ENCODE assay signal across 8 mouse cellular contexts in the genomic region with DNA sequence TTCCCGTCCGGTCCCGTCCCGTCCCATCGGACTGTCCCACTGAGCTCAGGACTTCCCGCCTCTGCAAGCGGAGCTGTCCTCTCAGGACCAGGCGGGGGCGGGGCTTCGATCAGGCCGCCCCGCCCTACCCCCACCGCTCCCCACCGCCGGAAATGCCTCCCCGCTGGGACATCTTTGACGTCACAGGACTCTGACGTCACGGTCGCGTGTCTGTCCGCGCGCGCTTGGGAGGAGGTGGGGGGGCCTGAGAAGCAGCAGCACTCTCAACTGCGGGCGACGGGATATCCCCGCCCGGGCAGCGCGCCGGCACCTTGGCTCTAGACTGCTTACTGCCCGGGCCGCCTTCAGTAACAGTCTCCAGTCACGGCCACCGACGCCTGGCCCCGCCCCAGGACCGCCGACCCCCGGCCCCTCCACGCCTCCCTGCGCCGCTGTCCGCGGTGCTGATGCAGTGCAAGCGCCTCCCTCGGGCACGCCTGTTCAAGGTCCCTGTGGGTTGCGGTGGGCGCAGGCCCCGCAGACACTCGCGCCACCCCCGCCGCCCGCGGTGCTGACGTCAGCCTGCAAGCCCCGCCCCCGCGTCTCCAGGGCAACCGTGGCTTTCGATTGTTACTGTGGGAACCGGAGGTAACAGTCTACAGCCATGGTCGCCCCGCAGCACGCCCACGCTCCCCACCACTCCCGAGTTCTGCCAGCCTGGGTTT. TPM values are rescaled to one million over a fixed set of nuclear protein-coding genes. Genes with fewer than 3 reads are reported as not detected.
DNase-seq lines count a peak whose midpoint lies in the region; ATAC-seq lines count a peak whose summit lies in the region.

No protein-coding gene starts in this region.

- peak; percentile 61 for DNase-seq in urinary bladder, adult 2 months (ENCODE audit: low spot score)
- no peak for DNase-seq in urinary bladder, adult 18-20 months (ENCODE audit: low spot score in 2 of 2)
- peak; percentile 86 for DNase-seq in embryonic facial prominence, embryonic 11.5 days (ENCODE audit: low spot score)
- peak; percentile 93 for DNase-seq in heart, embryonic 10.5 days (ENCODE audit: low spot score)
- peak; percentile 82 for DNase-seq in liver
- DNase-seq in spleen, postnatal 4 days (ENCODE audit: low spot score in 2 of 2) = peak; percentile 80 to 90

- peaks cover 7% of the 10 kb centered on the region; the same call in 1 of the 2 replicates for H3K4me1 ChIP-seq in embryonic facial prominence, embryonic 11.5 days (ENCODE audit: control insufficient read depth, insufficient read depth, low read length)
- H3K4me1 ChIP-seq in heart, embryonic 10.5 days = peaks cover 60% of the 10 kb centered on the region
- peaks cover 67% of the 10 kb centered on the region for H3K4me1 ChIP-seq in kidney, embryonic 15.5 days

- H3K27me3 ChIP-seq in embryonic facial prominence, embryonic 11.5 days (ENCODE audit: control insufficient read depth, insufficient read depth, low read length) = peaks cover 48% of the 10 kb centered on the region
- peaks cover 55% of the 10 kb centered on the region for H3K27me3 ChIP-seq in heart, embryonic 10.5 days (ENCODE audit: insufficient read depth, poor library complexity, severe bottlenecking)
- H3K27me3 ChIP-seq in kidney, embryonic 15.5 days = peaks cover 55% of the 10 kb centered on the region

- no peaks in the 10 kb centered on the region for H3K9me3 ChIP-seq in embryonic facial prominence, embryonic 11.5 days (replicated peaks; ENCODE audit: control insufficient read depth, low read length)
- no peaks in the 10 kb centered on the region for H3K9me3 ChIP-seq in heart, embryonic 10.5 days
- no peaks in the 10 kb centered on the region for H3K9me3 ChIP-seq in kidney, embryonic 15.5 days (replicated peaks)

- peak overlapping the region; percentile 85 for H3K4me2 ChIP-seq in embryonic facial prominence, embryonic 11.5 days (ENCODE audit: low read depth, low read length)
- H3K4me2 ChIP-seq in kidney, embryonic 15.5 days = peak overlapping the region; percentile 94

- H3K9ac ChIP-seq in embryonic facial prominence, embryonic 11.5 days (replicated peaks; ENCODE audit: low read length) = no peak overlapping the region; the same call in 1 of the 2 replicates
- H3K9ac ChIP-seq in kidney, embryonic 15.5 days = peak overlapping the region; percentile 27; the same call in 1 of the 2 replicates

- H3K27ac ChIP-seq in embryonic facial prominence, embryonic 11.5 days (replicated peaks; ENCODE audit: low read depth, low read length) = no peak overlapping the region
- H3K27ac ChIP-seq in heart, embryonic 10.5 days = 0 out of 2 replicates have a peak overlapping the region, but pooled peaks have one; percentile 53
- H3K27ac ChIP-seq in kidney, embryonic 15.5 days = no peak overlapping the region

- no peaks in the 10 kb centered on the region for H3K36me3 ChIP-seq in embryonic facial prominence, embryonic 11.5 days (replicated peaks; ENCODE audit: control insufficient read depth, insufficient read depth, low read depth, low read length)
- H3K36me3 ChIP-seq in heart, embryonic 10.5 days = peaks cover 18% of the 10 kb centered on the region
- H3K36me3 ChIP-seq in kidney, embryonic 15.5 days = peaks cover 19% of the 10 kb centered on the region

- H3K4me3 ChIP-seq in embryonic facial prominence, embryonic 11.5 days (ENCODE audit: low read depth, low read length) = peak overlapping the region; percentile 64
- H3K4me3 ChIP-seq in heart, embryonic 10.5 days = peak overlapping the region; percentile 73
- H3K4me3 ChIP-seq in kidney, embryonic 15.5 days (replicated peaks) = peak overlapping the region; percentile 73

- ATAC-seq in embryonic facial prominence, embryonic 11.5 days (replicated peaks; ENCODE audit: insufficient number of reproducible peaks, low FRiP score, low TSS enrichment, low read depth) = peak; percentile 60
- peak; percentile 71 for ATAC-seq in kidney, embryonic 15.5 days (replicated peaks; ENCODE audit: low FRiP score)
- ATAC-seq in monocyte, adult 5-6 weeks (replicated peaks; ENCODE audit: insufficient number of reproducible peaks, low FRiP score, low TSS enrichment, poor library complexity, severe bottlenecking) = peak; percentile 33

- under 1% methylated on average over 63 of the region's 71 CpGs for WGBS in embryonic facial prominence, embryonic 11.5 days
- under 1% methylated on average over 71 of the region's 71 CpGs for WGBS in heart, embryonic 10.5 days
- under 1% methylated on average over 71 of the region's 71 CpGs for WGBS in kidney, embryonic 15.5 days

RNA-seq across cellular contexts. Expression of gene Hic1, which starts 3.9 kb away (rescaled TPM):
- polyA plus RNA-seq in urinary bladder, adult 2 months (2012; rRNA removed) = 16.9 and 20.7 TPM in 2 replicates
- 3.2 and 3.6 TPM in 2 replicates for polyA plus RNA-seq in embryonic facial prominence, embryonic 11.5 days (2014; fragmentation: Nextera tagmentation; extraction: Ambion mirVana)
- polyA plus RNA-seq in heart, embryonic 10.5 days (2016; fragmentation: Nextera tagmentation; extraction: Ambion mirVana) = 1.9 and 2.1 TPM in 2 replicates
- 24.3 and 25.9 TPM in 2 replicates for polyA plus RNA-seq in kidney, embryonic 15.5 days (2015; fragmentation: Nextera tagmentation; extraction: Ambion mirVana)
- 0.11 to 0.95 TPM (median 0.78 TPM) in 3 replicates for total RNA-seq in monocyte, adult 5-6 weeks (2017)

RNA-seq across cellular contexts. Expression of gene Ovca2, which starts 5.4 kb away (rescaled TPM):
- polyA plus RNA-seq in urinary bladder, adult 2 months (2012; rRNA removed) = 16.0 and 19.9 TPM in 2 replicates
- polyA plus RNA-seq in embryonic facial prominence, embryonic 11.5 days (2014; fragmentation: Nextera tagmentation; extraction: Ambion mirVana) = 37.3 and 37.5 TPM in 2 replicates
- 24.0 and 29.0 TPM in 2 replicates for polyA plus RNA-seq in heart, embryonic 10.5 days (2016; fragmentation: Nextera tagmentation; extraction: Ambion mirVana)
- 25.3 and 27.0 TPM in 2 replicates for polyA plus RNA-seq in kidney, embryonic 15.5 days (2015; fragmentation: Nextera tagmentation; extraction: Ambion mirVana)
- total RNA-seq in monocyte, adult 5-6 weeks (2017) = 8.5 to 15.8 TPM (median 9.5 TPM) in 3 replicates

RNA-seq across cellular contexts. Expression of gene Dph1, which starts 17.8 kb away (rescaled TPM):
- 20.1 and 26.6 TPM in 2 replicates for polyA plus RNA-seq in urinary bladder, adult 2 months (2012; rRNA removed)
- 20.0 and 23.2 TPM in 2 replicates for polyA plus RNA-seq in embryonic facial prominence, embryonic 11.5 days (2014; fragmentation: Nextera tagmentation; extraction: Ambion mirVana)
- 26.8 and 28.0 TPM in 2 replicates for polyA plus RNA-seq in heart, embryonic 10.5 days (2016; fragmentation: Nextera tagmentation; extraction: Ambion mirVana)
- polyA plus RNA-seq in kidney, embryonic 15.5 days (2015; fragmentation: Nextera tagmentation; extraction: Ambion mirVana) = 24.6 and 26.3 TPM in 2 replicates
- 3.0 to 22.9 TPM (median 3.2 TPM) in 3 replicates for total RNA-seq in monocyte, adult 5-6 weeks (2017)

RNA-seq across cellular contexts. Expression of gene Rtn4rl1, which starts 20.3 kb away (rescaled TPM):
- 23.3 and 34.8 TPM in 2 replicates for polyA plus RNA-seq in urinary bladder, adult 2 months (2012; rRNA removed)
- 2.0 and 2.6 TPM in 2 replicates for polyA plus RNA-seq in embryonic facial prominence, embryonic 11.5 days (2014; fragmentation: Nextera tagmentation; extraction: Ambion mirVana)
- 9.7 and 16.6 TPM in 2 replicates for polyA plus RNA-seq in heart, embryonic 10.5 days (2016; fragmentation: Nextera tagmentation; extraction: Ambion mirVana)
- polyA plus RNA-seq in kidney, embryonic 15.5 days (2015; fragmentation: Nextera tagmentation; extraction: Ambion mirVana) = 3.4 and 3.6 TPM in 2 replicates
- total RNA-seq in monocyte, adult 5-6 weeks (2017) = 1.5 to 3.6 TPM (median 2.2 TPM) in 3 replicates

Comparison
In these comparisons a context has a peak if more than half of its experiments do, and no peak if none do; other contexts are left out.
1. DNase-seq: peak in urinary bladder, adult 2 months (single experiment), embryonic facial prominence, embryonic 11.5 days (single experiment), heart, embryonic 10.5 days (single experiment), liver (single experiment) and spleen, postnatal 4 days (2 of 2); none in urinary bladder, adult 18-20 months (0 of 2).
2. Peak in every context shown above with its lines, with median percentiles within 50 percentile points of each other: ATAC-seq and H3K4me3 ChIP-seq.